Mouse (Mus musculus) cerebellum, postnatal 25 days (tissue): ENCODE data around the gene Rab31.
A peak's percentile ranks its signal among the peaks of the same experiment; 100 is the strongest.

ENCODE experiments used
- DNase-seq, 2 experiments: peaks; one replicate each; pipeline ENCODE4 v3.0.0; 2021; ENCODE audit warnings: mixed read lengths in 2 of 2

The Rab31 gene

DNA sequence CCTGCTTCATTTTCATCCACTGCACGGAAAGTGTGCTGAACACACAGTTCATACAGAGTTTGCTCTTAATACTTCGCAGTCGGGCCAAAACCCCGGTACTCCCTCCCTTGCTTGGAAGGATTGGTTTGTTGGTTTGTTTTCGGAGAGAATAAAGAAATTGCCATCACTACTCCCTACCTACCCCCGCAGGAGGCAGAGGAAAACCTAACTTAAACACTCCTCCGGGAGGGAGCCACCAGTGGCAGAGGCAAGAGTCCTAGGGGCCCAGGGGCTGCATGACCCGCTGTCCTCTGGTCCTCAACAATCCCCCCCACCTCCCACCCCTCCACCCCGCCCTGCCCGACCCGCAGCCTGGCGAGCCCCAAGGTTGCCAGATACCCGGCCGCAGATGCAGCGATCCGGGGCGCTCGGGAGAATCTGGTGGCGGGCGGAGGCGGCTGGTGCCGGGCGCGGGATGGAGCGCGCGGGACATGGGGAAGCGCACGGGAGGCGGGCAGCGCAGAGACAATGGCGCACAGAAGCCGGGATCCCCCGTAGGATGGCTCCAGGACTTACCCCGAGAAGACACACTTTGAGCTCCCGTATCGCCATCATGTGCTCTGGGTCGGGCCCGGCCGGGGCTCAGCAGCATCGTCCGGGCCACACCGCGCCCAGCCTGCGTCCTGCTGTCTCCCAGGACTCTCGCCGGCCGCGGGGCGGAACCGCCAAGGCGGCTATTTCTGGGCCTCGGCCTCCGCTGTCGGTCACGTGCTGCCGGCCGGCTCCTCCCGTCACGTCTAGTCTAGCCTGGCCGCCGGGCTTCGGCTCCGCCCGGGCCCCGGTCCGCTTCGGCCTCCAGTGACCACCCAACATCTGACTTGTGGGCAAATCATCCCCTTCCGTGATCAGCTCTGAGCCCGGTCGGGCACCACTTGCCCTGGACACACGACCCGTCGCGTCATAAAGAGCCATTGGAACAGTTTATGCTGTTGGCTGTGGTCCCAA is at the start of gene Rab31:
Gene Rab31 (minus strand): TSS at position 802 of the 984 bp plus-strand sequence.
- peak; percentile 87 to 90 for DNase-seq

DNA sequence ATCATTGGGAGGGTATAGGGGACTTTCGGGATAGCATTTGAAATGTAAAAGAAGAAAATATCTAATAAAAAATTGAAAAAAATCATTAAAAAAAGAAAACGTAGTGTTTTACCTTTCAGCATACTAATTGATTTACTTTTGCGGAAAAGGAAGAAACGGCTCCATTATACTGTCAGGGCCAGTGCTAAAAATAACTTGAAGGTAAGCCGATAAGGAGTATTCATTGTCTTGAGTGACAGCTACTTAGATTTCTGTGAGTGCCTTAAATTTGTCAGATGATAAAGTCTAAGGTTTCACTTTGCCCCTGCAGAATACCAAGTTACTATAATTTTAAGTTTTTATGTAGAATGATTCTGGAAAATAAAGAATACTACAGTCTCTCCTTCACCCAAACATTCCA is 47.6 kb upstream of the Rab31 start:
- DNase-seq = no peak

DNA sequence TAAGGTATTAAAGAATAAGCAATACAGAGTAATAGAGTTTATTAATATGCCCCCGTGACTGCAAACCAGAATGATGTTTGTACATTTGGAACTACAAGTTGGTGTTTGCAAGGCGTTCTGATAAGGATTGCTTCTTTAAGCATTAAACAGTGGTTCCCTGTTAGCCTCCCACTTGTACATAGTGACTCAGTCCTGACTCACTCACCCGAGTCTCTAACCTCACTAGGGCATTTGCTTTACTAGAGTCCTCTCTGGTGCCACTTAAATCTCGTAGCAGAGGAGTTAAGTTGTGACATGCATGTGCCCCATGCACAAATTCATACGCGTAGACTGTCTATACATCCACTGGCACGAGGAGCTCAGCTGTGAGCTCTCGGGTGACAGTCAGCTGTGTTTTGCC is 41.2 kb upstream of the Rab31 start:
- DNase-seq = no peak

DNA sequence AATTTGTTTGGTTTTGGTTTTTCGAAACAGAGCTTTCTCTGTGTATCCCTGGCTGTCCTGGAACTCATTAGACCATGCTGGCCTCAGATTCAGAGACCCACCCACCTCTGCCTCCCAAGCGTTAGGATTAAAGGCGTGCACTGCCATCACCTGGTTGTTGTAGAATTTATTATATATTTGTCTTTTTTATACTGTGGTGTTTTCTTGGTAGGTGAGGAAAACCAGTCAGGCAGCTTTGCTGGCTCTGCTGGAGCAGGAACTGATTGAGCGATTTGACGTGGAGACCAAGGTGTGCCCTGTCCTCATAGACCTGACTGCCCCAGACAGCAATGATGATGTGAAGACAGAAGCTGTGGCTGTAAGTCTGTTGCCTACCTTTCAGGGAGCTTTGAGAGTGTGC is 38.5 kb upstream of the Rab31 start:
- DNase-seq = no peak

DNA sequence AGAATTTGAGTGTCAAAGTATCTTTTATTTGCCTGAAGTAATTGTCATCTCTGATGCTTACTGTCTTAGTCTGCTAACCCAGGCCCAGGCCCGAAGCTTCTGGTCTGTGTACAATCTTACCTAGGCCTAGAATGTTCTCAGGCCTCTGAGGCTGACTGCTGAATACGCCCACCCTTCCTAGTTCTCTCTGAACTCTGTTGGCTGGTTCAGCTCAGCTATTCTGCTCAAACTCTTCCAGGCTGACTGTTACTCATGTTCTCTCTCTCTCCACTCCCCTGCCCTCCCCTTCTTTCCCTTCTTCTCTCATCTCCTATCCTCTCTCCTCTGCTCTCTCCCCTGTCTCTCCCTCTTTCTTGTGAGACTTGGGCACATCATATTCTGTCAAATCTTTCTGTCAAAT is 33.9 kb upstream of the Rab31 start:
- DNase-seq = no peak

DNA sequence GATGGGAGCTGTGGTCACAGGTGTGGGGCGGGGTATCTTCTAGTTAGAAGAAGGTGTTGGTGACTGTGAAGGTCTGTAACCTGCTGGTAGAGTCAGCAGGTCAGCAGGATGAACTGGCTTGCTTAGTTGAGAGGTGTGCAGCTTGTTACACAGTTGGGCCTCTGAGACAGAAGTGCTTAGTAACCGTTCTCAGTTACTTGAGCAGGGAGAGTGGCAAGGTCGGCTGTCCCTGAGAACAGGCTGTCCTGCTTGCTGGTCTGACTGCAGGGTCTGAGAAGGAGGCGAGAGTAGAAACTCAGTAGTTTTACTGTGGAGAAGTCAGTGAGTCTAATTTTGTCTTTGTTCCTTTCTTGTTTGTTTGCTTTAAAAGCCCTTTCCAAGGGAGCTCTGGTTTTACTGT is 33.4 kb upstream of the Rab31 start:
- no peak for DNase-seq

DNA sequence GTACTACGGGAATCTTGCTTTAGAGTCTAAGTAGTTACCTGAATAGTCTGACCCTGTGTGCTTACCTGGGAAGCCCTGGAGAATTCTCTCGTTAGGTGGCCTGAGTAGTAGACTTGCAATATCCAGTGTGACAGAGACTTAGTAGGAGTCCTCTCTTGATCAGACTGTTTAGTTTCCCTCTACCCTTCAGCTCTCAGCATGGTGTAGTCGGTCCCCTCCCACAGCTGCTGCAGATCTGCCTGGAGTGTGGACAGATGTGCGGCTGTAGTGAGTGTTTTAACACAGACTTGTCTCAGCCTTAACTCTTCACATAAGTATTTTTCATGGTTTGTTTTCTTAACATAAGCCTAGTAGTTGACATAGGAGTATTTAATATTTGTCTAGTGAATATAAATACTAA is 29.5 kb upstream of the Rab31 start:
- no peak for DNase-seq

DNA sequence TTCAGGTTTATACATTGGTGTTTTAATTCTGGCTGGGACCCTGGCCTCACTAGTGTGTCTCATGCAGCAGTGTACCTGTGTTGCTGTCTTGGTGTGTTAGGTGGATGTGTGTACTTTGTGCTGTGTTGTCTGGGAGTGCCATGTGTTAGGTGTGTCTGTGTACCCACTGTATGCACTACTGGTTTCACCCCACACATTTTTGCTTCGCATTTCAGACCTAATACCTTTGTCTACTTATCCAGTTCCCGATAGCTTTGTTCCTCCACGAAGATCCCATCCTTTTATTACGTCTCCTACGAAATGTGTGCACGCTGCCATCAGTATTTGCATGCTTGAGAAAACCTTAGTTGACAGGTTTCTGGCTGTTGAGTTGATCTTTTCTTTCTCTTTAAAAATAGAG is 27.9 kb upstream of the Rab31 start:
- no peak for DNase-seq

DNA sequence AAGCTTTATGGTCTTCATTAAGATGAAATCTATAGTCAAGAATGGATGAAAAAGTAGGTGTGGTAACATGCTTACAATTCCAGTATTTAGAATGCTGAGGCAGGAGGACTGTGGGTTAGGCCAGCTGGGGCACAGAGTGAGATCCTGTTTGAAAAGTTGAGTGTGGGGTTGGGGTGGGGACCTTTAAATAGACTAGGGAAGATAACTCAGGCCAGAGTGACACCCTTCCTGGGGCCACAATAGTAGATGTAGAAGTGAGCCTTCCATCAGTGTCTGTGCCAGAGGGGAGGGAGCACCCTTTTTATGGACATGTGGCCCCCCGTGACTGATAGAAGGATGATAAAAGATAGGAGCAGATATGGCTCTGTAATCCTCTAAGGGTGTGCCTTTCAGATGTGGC is 26.8 kb upstream of the Rab31 start:
- DNase-seq = no peak

DNA sequence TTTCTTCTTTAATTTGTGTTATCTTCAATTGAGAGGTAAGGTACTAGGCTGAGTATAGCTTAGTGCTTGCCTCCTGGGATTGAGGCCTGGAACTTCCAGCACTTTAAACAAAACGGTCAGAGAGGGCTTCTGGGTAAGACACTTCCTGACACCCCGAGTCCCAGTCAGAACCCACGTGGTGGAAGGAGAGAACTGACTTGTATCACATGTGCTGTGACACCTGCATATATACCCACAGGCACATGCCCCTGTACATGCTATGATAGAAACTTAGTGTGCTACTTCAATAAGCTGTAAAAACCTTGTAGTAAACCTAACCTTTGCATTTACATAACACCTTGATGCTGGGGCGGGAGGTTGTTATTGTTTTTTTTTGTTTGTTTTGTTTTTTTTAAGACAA is 25.9 kb upstream of the Rab31 start:
- no peak for DNase-seq

DNA sequence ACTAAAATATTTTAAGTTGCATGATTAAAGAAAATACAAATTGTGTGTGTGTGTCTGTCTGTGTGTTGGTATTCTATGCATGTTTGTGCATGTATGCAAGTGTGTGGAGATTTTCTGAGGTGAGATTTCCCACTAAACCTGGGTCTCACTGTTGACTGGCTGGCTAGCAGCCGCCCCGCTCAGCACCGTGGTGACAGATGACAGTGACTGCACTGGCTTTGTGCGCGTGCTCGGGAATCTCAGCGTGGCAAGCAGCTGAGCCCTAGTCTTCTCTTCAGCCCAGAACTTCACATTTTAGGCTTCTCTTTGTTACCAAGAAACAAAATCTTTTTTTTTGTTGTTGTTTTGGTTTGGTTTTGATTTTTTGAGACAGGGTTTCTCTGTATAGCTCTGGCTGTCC is 23.5 kb upstream of the Rab31 start:
- peak in 1 of 2 experiments; percentile 53 for DNase-seq

DNA sequence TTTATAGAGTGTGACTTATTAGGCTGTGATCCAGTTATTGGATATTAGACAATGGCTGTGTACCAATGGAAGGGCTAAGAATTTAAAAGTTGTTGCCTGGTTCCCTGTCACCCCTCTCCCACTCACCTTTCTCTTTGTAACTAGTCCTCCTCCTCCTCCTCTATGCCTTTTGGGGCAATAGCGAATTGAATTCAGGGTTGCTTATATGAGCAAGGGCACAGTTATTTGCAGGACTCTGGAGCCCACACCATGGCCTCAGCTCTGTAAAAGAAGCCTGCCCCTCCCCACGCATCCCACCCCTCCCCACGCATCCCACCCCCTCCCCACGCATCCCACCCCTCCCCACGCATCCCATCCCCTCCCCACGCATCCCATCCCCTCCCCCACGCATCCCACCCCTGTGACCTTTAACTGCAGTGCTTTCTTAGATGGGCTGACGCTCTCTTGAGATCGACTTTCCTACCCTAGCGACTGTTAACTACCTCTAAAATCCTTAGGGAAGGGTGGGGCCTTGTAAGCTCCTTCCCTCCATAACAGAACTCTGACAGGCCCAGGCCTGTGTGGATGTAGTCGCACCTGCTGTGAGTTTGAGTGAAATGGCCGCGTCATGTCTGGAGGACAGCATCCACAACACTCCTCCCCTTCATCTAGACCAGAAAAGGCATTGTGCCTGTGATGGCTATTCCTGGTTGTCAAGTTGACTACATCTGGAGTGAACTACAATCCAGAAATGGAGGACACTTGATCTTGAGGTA is 21.7 kb upstream of the Rab31 start:
- DNase-seq = no peak

DNA sequence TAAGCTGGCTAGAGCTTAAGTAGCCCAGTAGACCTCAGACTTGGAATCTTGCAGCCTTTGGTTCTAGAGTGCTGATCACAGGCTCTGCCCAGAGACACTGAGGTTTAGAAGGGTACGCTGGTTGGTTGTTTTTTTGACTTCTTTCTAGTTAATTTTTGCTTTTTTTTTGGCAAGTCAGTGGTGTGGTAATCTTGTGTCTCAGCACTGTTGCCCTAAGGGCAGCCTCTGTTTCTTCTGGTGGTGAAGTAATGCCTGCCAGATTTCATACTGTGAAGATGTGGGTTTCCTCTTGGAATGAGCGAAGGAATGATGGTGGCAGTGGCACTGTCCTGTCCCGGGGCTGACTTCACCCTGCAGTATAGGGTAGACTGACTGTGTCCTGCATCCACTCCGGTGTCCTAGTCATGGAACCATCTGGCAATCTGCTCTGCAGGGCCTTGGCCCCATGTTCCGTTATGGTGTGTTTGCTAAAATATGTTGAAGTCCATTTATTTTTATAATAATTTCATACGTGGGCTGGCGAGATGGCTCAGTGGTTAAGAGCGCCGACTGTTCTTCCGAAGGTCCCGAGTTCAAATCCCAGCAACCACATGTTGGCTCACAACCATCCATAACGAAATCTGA is 20.9 kb upstream of the Rab31 start:
- DNase-seq = no peak

DNA sequence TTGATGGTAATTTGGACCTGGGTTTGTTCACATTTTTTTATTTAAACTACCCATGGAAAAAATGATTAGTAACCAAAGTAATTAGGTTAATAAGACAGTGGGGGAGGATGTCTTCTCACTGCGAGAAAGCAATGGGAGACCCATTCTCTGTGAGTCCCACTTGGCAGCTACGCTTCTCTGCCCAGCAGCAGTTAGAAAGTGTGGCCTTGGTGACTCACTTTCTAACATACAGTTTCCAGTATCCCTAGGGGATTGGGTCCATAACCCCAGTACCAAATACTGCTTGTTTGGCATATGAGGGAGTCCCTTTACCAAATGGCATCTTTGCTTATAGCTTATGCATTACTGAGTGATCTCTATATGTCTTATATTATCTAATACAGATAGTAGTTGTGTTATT is 18.6 kb upstream of the Rab31 start:
- no peak for DNase-seq

DNA sequence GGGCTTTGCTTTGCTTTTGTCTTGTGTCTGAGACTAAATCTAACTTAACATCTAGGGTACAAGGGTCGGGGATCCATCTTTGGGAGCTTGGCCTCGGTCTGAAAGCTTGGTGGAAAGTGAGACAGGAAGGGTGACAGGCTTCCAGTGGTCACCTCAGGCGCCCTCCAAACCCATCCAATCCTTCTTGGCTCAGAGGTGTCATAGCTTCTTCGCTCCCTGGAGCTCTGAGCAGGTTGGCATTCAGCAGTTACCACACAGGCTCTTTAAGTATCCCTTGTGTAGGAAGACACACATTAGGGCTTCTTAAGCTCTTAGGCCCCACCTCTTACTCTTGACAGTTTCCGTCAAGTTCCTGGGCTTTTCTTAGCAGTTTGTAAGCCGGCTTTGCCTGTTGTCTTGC is 17.0 kb upstream of the Rab31 start:
- DNase-seq = no peak

DNA sequence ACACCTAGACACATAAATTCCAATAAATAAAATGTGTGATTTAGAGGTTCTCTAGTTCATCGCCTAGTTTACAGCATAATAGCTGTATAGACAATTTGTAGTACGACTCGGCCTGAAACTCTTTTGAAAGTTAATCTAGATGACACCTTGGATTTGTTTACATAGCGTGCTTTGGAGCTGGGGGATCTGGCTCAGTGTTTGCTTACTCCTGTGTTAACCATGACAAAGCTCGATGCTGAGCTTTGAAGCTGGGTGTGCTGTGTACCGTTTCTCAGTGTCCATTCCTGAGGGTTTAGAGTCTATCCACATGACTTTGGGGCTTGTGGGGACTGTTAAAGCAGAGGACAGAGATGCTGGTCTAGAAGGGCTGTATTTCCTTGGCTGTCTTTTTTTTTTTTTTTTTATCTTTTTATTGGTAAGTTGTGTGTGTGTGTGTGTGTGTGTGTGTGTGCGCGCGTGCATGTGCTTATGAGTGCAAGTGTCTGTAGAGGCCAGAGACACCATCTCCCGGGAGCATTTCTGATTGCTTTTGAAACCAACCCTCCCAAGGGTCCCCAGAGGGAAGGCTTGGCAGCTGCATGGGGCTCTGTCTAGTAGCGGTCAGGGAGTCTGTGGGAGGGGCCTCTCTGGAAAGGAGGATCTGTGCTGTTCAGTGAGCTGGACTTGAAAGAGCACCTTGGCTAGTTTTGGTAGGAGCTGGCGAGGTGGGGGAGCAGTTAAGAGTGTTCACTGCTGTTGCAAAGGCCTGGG is 16.2 kb upstream of the Rab31 start:
- DNase-seq = no peak

DNA sequence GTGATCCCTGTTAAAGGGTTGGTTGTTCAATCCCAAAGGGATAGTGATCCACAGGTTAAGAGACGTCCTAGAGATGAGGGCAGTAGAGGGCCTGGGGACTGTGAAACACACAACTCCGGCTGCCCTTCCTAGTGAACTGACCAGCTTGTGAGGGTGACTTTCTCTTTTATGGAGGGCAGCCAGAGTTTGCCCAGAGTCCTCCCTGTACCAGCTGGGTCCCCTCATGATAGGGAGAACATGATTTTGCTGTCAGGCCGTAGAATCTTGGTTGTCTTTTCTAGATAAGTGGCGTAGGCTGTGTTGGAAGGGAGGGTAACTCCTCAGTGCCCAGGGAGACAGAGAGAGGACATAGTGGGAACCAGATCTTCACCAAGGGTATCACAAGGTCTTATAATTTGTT is 14.7 kb upstream of the Rab31 start:
- no peak for DNase-seq

DNA sequence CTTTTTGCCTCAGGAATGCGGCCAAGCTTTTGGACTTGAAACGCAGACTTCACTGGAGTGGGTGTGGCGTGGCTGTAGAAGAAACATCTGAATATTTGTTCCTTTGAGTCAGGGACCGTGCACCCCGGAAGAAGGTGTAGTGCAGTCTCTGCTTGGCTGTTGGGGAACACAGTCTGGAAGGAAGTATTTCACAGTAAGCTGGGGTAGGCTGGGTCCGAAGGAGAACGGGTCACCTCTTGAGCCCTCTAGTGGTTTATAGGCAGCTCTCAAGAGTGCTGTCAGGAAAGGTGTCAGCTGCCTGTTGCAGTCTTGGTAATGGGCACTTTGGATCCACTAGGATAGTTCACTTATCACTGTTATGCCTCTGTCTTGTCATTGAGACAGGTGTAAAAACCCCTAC is 13.7 kb upstream of the Rab31 start:
- peak in 1 of 2 experiments; percentile 27 for DNase-seq

DNA sequence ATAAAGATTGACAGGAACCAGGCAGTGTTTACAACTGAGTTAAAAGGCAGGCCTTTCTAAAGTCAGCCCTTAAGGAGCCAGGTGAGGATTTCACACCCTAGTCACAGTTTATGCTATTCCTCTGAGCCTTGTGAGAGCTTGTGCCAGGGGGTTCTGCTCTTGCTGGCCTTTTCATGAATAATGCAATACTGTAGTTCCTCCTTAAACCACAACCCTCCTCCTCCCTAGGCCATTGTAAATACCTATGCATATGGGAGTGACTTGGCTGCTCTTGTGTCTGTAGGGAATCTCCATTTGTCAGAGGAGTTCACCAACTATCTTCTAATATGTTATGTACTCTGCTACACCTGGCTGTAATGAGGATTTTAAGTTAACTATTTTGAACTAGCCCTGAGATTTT is 13.2 kb upstream of the Rab31 start:
- no peak for DNase-seq

DNA sequence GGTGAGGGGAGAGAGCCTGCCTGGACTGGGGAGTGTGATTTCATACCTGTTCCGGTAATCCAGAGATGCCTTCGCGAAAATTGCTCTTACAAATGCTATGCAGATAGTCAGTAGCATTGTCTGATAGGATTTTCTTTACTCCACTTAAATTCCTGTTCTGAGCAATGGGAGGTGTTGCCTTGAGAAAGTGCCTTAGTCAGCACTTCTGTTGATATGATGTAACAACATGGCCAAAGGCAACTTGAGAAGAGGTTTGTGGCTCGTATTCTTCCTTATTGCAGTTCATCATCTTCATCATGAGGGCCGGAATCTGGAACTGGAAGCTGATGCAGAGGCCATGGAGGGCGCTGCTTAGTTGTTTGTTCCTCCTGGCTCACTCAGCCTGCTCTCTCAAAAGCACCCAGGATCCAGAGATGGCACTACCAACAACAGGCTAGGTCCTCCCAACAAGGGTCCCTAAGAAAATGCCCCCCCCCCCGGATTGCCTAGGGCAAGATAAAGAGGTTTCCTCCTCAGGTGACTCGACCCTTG is 12.1 kb upstream of the Rab31 start:
- no peak for DNase-seq

DNA sequence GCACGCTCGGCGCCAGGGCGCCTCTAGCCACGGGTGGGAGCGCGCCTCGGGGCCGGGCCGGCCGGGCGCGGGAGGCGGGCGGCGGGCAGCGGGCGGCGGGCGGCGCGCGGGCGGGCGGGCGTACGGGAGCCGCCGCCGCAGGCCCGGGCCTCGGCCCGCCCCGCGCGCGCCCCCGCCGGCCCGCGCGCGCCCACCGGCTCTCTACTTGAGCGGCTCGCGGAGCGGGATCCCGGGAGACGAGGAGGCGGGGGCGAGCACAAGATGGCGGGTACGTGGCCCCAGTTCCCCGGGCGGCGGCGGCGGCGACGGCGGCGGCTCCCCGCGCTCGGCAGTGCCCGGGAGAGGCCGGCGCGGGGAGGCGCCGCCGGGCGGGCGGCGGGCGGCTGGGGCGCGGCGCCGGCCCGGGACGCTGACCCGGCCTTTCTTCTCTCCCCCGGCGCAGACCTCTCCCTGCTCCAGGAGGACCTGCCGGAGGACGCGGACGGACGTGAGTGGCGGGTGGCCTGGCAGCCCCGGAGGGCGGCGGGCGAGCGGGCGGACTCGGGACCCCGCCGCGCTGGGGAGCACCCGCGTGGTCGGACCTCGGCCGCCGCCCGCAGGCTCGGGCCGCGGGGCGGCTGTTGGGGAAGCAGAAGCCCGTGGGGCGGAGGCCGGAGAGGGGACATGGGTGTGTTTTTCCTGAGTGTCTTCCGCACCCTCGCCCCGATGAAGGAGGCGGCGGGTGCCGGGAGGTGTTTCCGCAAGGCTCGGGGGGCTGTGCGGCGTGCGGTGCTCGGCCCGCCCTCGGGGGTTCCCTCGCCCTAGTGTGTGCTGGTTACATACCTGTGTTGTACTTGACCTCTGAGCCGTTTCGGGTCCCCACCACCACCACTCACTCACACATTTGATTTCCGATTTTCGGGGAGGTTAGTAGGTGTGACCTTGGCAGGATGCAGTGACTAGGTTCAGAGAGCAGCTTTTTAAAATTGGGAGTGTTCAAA is 10.9 kb upstream of the Rab31 start:
- peak; percentile 79 to 92 for DNase-seq
